Mouse (Mus musculus) liver, embryonic 12.5 days (tissue): ENCODE measurements around the gene Jmjd4. TPM values are rescaled to one million over a fixed set of nuclear protein-coding genes. Genes with fewer than 3 reads are reported as not detected.
A peak's percentile ranks its signal among the peaks of the same experiment; 100 is the strongest.

Source experiments
- ATAC-seq: fragments of 200-750 bp; cut with Nextera tagmentation; 2 replicates; pipeline ENCODE4 v1.8.0; 2017; ENCODE audit warnings: moderate number of reproducible peaks, mild to moderate bottlenecking, moderate library complexity
- H3K27ac ChIP-seq: fragments of 300-500 bp; sonication (generic); 2 replicates; pipeline ENCODE4 v1.5.1; 2016; ENCODE audit warnings: mild to moderate bottlenecking
- H3K27me3 ChIP-seq: fragments of 300-500 bp; sonication (generic); replicated peaks from 2 replicates; pipeline ENCODE4 v1.6.1; 2016; ENCODE audit warnings: mild to moderate bottlenecking, moderate library complexity
- H3K36me3 ChIP-seq: fragments of 300-500 bp; sonication (generic); 2 replicates; pipeline ENCODE4 v1.6.1; 2016; ENCODE audit warnings: mild to moderate bottlenecking, moderate library complexity
- H3K4me1 ChIP-seq: fragments of 300-500 bp; sonication (generic); 2 replicates; pipeline ENCODE4 v1.6.1; 2016
- H3K4me2 ChIP-seq: fragments of 300-500 bp; sonication (generic); 2 replicates; pipeline ENCODE4 v1.6.1; 2016; ENCODE audit warnings: mild to moderate bottlenecking, moderate library complexity
- H3K4me3 ChIP-seq: fragments of 300-500 bp; sonication (generic); 2 replicates; pipeline ENCODE4 v1.5.1; 2016; ENCODE audit warnings: mild to moderate bottlenecking, moderate library complexity
- H3K9ac ChIP-seq: fragments of 300-500 bp; sonication (generic); 2 replicates; pipeline ENCODE4 v1.6.1; 2016; ENCODE audit warnings: mild to moderate bottlenecking, moderate library complexity
- H3K9me3 ChIP-seq: fragments of 300-500 bp; sonication (generic); replicated peaks from 2 replicates; pipeline ENCODE4 v1.6.1; 2016; ENCODE audit warnings: mild to moderate bottlenecking, moderate library complexity
- WGBS: fragments of 180-500 bp; shearing (Covaris S2); methylation state at CpG from one replicate; pipeline ENCODE4 v1.1.7; 2016; ENCODE audit not compliant: insufficient replicate concordance; 5-methylcytosine and 5-hydroxymethylcytosine counted together
- polyA plus RNA-seq: library from polyadenylated mRNA; unstranded; fragments of >200 nt; fragmentation: Nextera tagmentation; extraction: Ambion mirVana; gene quantifications from 2 replicates; pipeline ENCODE4 v1.2.1, GENCODE M21; 2016

Jmjd4 gene
- polyA plus RNA-seq, 1 experiment from 2014 or later = 7.7 TPM

- Histone ChIP-seq H3K27me3 (peaks cover 38% of the 10 kb centered on the region), H3K27ac (peak within 1 kb of the TSS; percentile 17; the same call in 1 of the 2 replicates), H3K4me1 (peaks cover 14% of the 10 kb centered on the region; the same call in 1 of the 2 replicates), H3K9me3 (no peaks in the 10 kb centered on the region), H3K36me3 (no peaks in the 10 kb centered on the region), H3K9ac (peak within 1 kb of the TSS; percentile 74), H3K4me3 (peak within 1 kb of the TSS; percentile 68), H3K4me2 (peak within 1 kb of the TSS; percentile 92)
- WGBS = under 1% methylated on average over 19 of the region's 19 CpGs
- peak; percentile 76 for ATAC-seq
These were observed 22.5 kb downstream of the Jmjd4 start, which contains the start of gene Zfp867 for GRCm38 (mm10) chr11:59472326-59472677. TSS of gene Zfp867 (minus strand) at chr11:59472474.

DNA sequence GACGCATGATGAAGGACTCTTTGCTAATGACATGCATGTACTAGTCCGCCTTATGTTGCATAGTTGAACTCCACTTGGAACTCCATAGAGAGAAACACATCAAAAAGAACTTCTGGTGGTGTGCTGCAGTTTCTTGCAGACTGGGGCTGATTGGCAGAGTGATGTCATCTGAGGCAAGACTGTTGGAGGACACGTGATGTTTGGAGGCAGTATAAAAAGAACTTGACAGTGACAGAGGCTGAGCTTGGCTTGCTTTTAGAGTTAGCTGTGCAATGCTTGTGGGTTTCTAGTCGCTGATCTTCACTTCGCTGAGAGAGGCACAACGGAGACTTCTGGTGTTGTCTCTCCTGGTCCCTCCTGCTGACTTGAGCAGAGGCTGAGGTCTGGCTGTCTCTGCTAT, 27.4 kb downstream of the Jmjd4 start:
- 56% methylated on average over 6 of the region's 6 CpGs for WGBS
- Histone ChIP-seq H3K36me3 (no peaks in the 10 kb centered on the region), H3K27me3 (peaks cover 54% of the 10 kb centered on the region), H3K27ac (no peak overlapping the region), H3K4me1 (0 out of 2 replicates have a peak, but pooled peaks cover 3% of the 10 kb centered on the region), H3K9me3 (no peaks in the 10 kb centered on the region), H3K9ac (no peak overlapping the region), H3K4me3 (no peak overlapping the region), H3K4me2 (no peak overlapping the region)
- no peak for ATAC-seq

DNA sequence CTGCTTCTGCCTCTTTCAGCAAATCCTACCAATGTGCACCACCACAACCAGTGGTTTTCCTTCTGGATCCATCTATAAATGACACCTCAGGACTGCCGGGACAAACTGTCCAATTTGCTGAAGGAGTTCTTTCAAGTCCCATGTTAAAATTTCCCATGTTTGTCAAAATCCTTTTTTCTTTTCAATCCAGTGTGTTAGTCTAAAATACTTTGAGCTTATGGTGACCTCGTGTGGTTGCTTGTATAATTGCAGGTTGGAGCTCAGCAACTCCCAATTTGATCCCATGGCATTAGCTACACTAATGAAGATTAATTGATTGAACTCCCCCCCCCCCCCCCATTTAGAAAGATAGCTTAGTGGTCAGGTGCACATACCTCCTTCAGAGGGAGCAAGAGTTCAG, 33.4 kb downstream of the Jmjd4 start:
- H3K9me3 ChIP-seq = no peaks in the 10 kb centered on the region
- no peaks in the 10 kb centered on the region for H3K4me1 ChIP-seq
- no peak overlapping the region for H3K9ac ChIP-seq
- H3K27ac ChIP-seq = no peak overlapping the region
- no peak overlapping the region for H3K4me3 ChIP-seq
- WGBS = 6% methylated on average over 2 of the region's 2 CpGs
- peaks cover 13% of the 10 kb centered on the region for H3K27me3 ChIP-seq
- no peak overlapping the region for H3K4me2 ChIP-seq
- H3K36me3 ChIP-seq = peaks cover 28% of the 10 kb centered on the region
- no peak for ATAC-seq

- Histone ChIP-seq H3K4me3 (no peak overlapping the region), H3K9me3 (no peaks in the 10 kb centered on the region), H3K27ac (no peak overlapping the region), H3K36me3 (peaks cover 48% of the 10 kb centered on the region), H3K4me1 (no peaks in the 10 kb centered on the region), H3K27me3 (no peaks in the 10 kb centered on the region), H3K4me2 (no peak overlapping the region), H3K9ac (no peak overlapping the region)
- no peak for ATAC-seq
- WGBS = 64% methylated on average over 2 of the region's 2 CpGs
These were observed 35.8 kb downstream of the Jmjd4 start for GRCm38 (mm10) chr11:59485641-59486040.

- Histone ChIP-seq H3K4me3 (no peak overlapping the region), H3K4me1 (no peaks in the 10 kb centered on the region), H3K9me3 (no peaks in the 10 kb centered on the region), H3K4me2 (no peak overlapping the region), H3K9ac (no peak overlapping the region), H3K36me3 (peaks cover 54% of the 10 kb centered on the region), H3K27me3 (no peaks in the 10 kb centered on the region), H3K27ac (no peak overlapping the region)
- 74% methylated on average over 8 of the region's 8 CpGs for WGBS
- ATAC-seq = no peak
These were observed 36.4 kb downstream of the Jmjd4 start for GRCm38 (mm10) chr11:59486222-59486621.

DNA sequence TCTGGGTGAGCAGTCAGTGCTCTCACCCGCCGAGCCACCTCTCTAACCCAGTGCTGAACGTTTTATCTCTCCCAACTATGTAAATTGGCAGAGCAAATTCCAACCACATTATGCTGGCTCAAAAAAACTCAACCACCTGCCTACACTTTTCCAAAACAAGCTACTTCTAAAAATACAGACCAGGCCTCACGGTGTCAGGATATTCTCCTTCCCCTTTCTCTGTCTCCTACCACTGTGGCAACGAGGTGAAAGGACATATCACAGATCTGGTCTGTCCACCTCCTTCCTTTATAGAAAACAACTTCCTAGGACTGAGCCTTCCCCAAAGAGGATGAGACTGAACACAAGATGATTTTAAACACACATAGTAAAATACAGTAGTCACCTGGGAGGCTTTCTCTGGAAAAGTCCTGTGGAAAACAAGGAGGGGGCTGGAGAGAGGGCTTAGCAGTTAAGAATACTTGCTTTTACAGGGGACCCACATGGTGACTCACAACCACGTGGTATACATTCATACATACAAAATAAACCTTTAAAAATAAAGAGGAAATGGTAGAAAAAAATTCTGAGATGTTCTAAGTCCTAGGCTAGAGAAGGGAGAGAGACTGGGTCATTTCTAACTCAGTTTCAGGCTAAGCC, 46.9 kb downstream of the Jmjd4 start:
- Histone ChIP-seq H3K4me3 (no peak overlapping the region), H3K27ac (no peak overlapping the region), H3K9ac (no peak overlapping the region), H3K27me3 (no peaks in the 10 kb centered on the region), H3K9me3 (no peaks in the 10 kb centered on the region), H3K36me3 (peaks cover 90% of the 10 kb centered on the region), H3K4me2 (no peak overlapping the region), H3K4me1 (no peaks in the 10 kb centered on the region)
- 51% methylated on average over 6 of the region's 6 CpGs for WGBS
- no peak for ATAC-seq

DNA sequence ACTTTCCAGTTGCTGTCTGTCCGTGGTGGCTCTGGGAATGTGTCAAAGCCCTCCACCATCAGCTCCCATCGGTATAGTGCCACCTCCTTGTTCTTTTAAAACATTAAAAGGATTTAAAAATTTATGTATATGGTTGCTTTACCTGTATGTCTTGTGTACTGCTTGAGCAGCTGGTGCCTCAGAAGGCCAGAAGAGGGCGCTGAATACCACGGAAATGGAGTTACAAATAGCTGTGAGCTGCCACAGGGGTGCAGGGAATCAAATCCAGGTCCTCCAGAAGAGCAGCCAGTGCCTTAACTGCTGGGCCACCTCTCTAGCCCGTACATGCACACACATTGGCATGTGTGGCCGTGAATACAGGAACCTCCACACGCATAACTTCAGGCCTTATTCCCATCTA, 47.9 kb downstream of the Jmjd4 start:
- Histone ChIP-seq H3K36me3 (peaks cover 90% of the 10 kb centered on the region), H3K27me3 (no peaks in the 10 kb centered on the region), H3K27ac (no peak overlapping the region), H3K4me1 (no peaks in the 10 kb centered on the region), H3K4me2 (no peak overlapping the region), H3K4me3 (no peak overlapping the region), H3K9me3 (no peaks in the 10 kb centered on the region), H3K9ac (no peak overlapping the region)
- 71% methylated on average over 7 of the region's 7 CpGs for WGBS
- ATAC-seq = no peak

GRCm38 (mm10) chr11:59501978-59502700, 52.3 kb downstream of the Jmjd4 start:
- Histone ChIP-seq H3K27ac (no peak overlapping the region), H3K36me3 (peaks cover 72% of the 10 kb centered on the region), H3K9ac (no peak overlapping the region), H3K4me3 (no peak overlapping the region), H3K9me3 (no peaks in the 10 kb centered on the region), H3K4me1 (peaks cover 21% of the 10 kb centered on the region), H3K4me2 (no peak overlapping the region), H3K27me3 (peaks cover 20% of the 10 kb centered on the region)
- 63% methylated on average over 5 of the region's 5 CpGs for WGBS
- no peak for ATAC-seq

GRCm38 (mm10) chr11:59505351-59505838, 55.5 kb downstream of the Jmjd4 start:
- Histone ChIP-seq H3K27ac (peak overlapping the region; percentile 79), H3K9me3 (no peaks in the 10 kb centered on the region), H3K36me3 (peaks cover 40% of the 10 kb centered on the region), H3K4me2 (peak overlapping the region; percentile 86), H3K27me3 (peaks cover 29% of the 10 kb centered on the region), H3K4me1 (peaks cover 25% of the 10 kb centered on the region), H3K9ac (peak overlapping the region; percentile 75), H3K4me3 (peak overlapping the region; percentile 74)
- peak; percentile 57 for ATAC-seq
- under 1% methylated on average over 21 of the region's 21 CpGs for WGBS

- peak overlapping the region; percentile 86 for H3K4me2 ChIP-seq
- H3K4me3 ChIP-seq = peak overlapping the region; percentile 74
- peak overlapping the region; percentile 79 for H3K27ac ChIP-seq
- under 1% methylated on average over 62 of the region's 71 CpGs for WGBS
- H3K9me3 ChIP-seq = no peaks in the 10 kb centered on the region
- peak overlapping the region; percentile 75 for H3K9ac ChIP-seq
- peaks cover 33% of the 10 kb centered on the region for H3K36me3 ChIP-seq
- peaks cover 25% of the 10 kb centered on the region for H3K4me1 ChIP-seq
- H3K27me3 ChIP-seq = peaks cover 29% of the 10 kb centered on the region
- ATAC-seq = peak; percentile 80
These were observed 56.2 kb downstream of the Jmjd4 start for GRCm38 (mm10) chr11:59505839-59506712.

DNA sequence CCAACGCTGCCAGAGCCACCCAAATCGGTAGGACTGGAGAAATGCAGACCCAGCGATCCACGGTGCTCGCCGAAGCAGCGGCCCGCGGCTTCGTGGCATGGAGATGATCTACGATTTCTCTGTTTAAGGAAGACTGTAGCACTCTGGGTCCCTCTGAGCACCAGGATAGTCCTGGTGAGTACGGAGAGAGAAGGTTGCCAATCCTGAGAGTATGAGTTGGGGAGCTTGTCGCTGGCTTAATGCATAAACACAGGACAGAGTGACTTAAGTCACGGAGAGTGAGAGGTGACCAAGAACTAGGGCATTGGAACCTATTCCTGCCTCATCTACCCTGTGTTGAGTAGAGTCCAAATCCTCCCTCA, 56.8 kb downstream of the Jmjd4 start:
- peak overlapping the region; percentile 75 for H3K9ac ChIP-seq
- no peaks in the 10 kb centered on the region for H3K9me3 ChIP-seq
- peak overlapping the region; percentile 74 for H3K4me3 ChIP-seq
- peaks cover 27% of the 10 kb centered on the region for H3K36me3 ChIP-seq
- peak overlapping the region; percentile 86 for H3K4me2 ChIP-seq
- whole genome bisulfite sequencing = 4% methylated on average over 14 of the region's 14 CpGs
- peaks cover 29% of the 10 kb centered on the region for H3K27me3 ChIP-seq
- 0 out of 2 replicates have a peak, but pooled peaks have one; percentile 14 for ATAC-seq
- peaks cover 25% of the 10 kb centered on the region for H3K4me1 ChIP-seq
- peak overlapping the region; percentile 79 for H3K27ac ChIP-seq
